Mouse (Mus musculus) bone marrow, adult 2 months (tissue): ENCODE measurements around the gene Vmn2r29.

Experiments
- CTCF ChIP-seq: fragments of 200-500 bp; IDR thresholded peaks from 2 replicates; pipeline ENCODE4 v1.5.1; 2011; ENCODE audit warnings: low read length, control low read depth; ENCODE audit not compliant: control insufficient read depth, insufficient read depth
- POLR2A ChIP-seq: fragments of 200-500 bp; IDR thresholded peaks from 2 replicates; pipeline ENCODE4 v1.6.1; 2011; ENCODE audit warnings: low read depth, mild to moderate bottlenecking, control low read depth, low read length, borderline replicate concordance; ENCODE audit not compliant: control insufficient read depth

DNA sequence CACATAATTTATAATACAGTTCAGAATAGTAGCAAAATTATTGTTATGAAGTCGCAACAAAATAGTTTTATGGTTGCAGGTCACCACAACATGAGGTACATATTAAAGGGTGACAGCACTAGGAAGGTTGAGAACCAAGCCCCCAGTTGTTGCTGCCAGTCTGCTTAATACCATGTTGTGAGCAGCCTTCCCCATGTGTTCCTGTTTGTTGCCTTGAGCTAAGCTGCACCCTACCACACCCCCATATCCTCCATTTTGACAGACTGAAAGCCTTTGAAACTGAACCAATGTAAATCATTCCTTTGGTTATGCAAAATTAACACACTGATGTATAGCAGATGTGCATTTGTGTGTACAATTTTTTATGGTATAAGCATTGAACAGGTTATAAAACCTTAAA lies 61.2 kb downstream of the Vmn2r29 start:
- TF ChIP-seq POLR2A (no peak), CTCF (no peak)
